Mouse (Mus musculus): ENCODE measurements at regions not wholly inside any gene's neighbourhood (a gene's known extent, or its start where the extent isn't known, plus 50 kb on each side); places are given as distances from the start of the nearest gene placed in this dataset.

DNA sequence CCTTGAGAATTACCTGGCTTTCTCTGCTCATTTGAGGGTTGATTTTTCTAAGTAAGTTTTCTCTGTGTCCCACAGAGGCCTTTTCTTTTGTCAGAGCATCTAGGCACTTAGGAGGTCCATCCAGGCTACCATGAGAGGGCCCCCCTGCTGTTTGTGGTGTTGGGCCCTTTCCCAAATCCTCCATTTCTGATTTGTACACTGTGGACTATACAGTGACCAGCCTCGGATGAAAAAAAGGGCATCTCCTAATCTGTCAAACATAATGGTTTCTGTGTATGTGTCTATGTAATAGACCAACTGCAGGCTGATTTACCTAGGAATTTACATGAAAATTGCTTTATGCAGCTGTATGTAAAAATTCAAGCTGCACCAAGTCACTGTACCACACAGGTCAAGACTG lies 234.9 kb upstream of the Arrdc4 start:
- TF ChIP-seq CTCF (IDR thresholded peaks at IDR 0.05; ENCODE audit: low read depth) (no peak), EP300 (optimal IDR thresholded peaks at IDR 0.05) (no peak)
